Mouse (Mus musculus) liver, embryonic 12.5 days (tissue): ENCODE results near the gene Arhgap29. TPM values are rescaled to one million over a fixed set of nuclear protein-coding genes. Genes with fewer than 3 reads are reported as not detected.

ENCODE experiments used
- ATAC-seq: fragments of 200-750 bp; cut with Nextera tagmentation; 2 replicates; pipeline ENCODE4 v1.8.0; 2017; ENCODE audit warnings: moderate number of reproducible peaks, mild to moderate bottlenecking, moderate library complexity
- H3K27ac ChIP-seq: fragments of 300-500 bp; sonication (generic); 2 replicates; pipeline ENCODE4 v1.5.1; 2016; ENCODE audit warnings: mild to moderate bottlenecking
- H3K27me3 ChIP-seq: fragments of 300-500 bp; sonication (generic); replicated peaks from 2 replicates; pipeline ENCODE4 v1.6.1; 2016; ENCODE audit warnings: mild to moderate bottlenecking, moderate library complexity
- H3K36me3 ChIP-seq: fragments of 300-500 bp; sonication (generic); 2 replicates; pipeline ENCODE4 v1.6.1; 2016; ENCODE audit warnings: mild to moderate bottlenecking, moderate library complexity
- H3K4me1 ChIP-seq: fragments of 300-500 bp; sonication (generic); 2 replicates; pipeline ENCODE4 v1.6.1; 2016
- H3K4me2 ChIP-seq: fragments of 300-500 bp; sonication (generic); 2 replicates; pipeline ENCODE4 v1.6.1; 2016; ENCODE audit warnings: mild to moderate bottlenecking, moderate library complexity
- H3K4me3 ChIP-seq: fragments of 300-500 bp; sonication (generic); 2 replicates; pipeline ENCODE4 v1.5.1; 2016; ENCODE audit warnings: mild to moderate bottlenecking, moderate library complexity
- H3K9ac ChIP-seq: fragments of 300-500 bp; sonication (generic); 2 replicates; pipeline ENCODE4 v1.6.1; 2016; ENCODE audit warnings: mild to moderate bottlenecking, moderate library complexity
- H3K9me3 ChIP-seq: fragments of 300-500 bp; sonication (generic); replicated peaks from 2 replicates; pipeline ENCODE4 v1.6.1; 2016; ENCODE audit warnings: mild to moderate bottlenecking, moderate library complexity
- WGBS: fragments of 180-500 bp; shearing (Covaris S2); methylation state at CpG from one replicate; pipeline ENCODE4 v1.1.7; 2016; ENCODE audit not compliant: insufficient replicate concordance; 5-methylcytosine and 5-hydroxymethylcytosine counted together
- polyA plus RNA-seq: library from polyadenylated mRNA; unstranded; fragments of >200 nt; fragmentation: Nextera tagmentation; extraction: Ambion mirVana; gene quantifications from 2 replicates; pipeline ENCODE4 v1.2.1, GENCODE M21; 2016

The Arhgap29 gene
- polyA plus RNA-seq, 1 experiment from 2014 or later, result 11.2 TPM

GRCm38 (mm10) chr3:121969451-121969850 is 17.1 kb downstream of the Arhgap29 start:
- Histone ChIP-seq H3K9me3 (no peaks in the 10 kb centered on the region), H3K4me2 (peak overlapping the region; percentile 88), H3K4me3 (peak overlapping the region; percentile 73; the same call in 1 of the 2 replicates), H3K27me3 (no peaks in the 10 kb centered on the region), H3K9ac (no peak overlapping the region), H3K4me1 (peaks cover 29% of the 10 kb centered on the region), H3K36me3 (no peaks in the 10 kb centered on the region), H3K27ac (no peak overlapping the region)
- no peak for ATAC-seq
- 39% methylated on average over 1 of the region's 1 CpGs for WGBS

GRCm38 (mm10) chr3:121973761-121974160 is 21.4 kb downstream of the Arhgap29 start:
- Histone ChIP-seq H3K27me3 (no peaks in the 10 kb centered on the region), H3K27ac (no peak overlapping the region), H3K4me3 (no peak overlapping the region), H3K4me2 (no peak overlapping the region), H3K36me3 (no peaks in the 10 kb centered on the region), H3K4me1 (peaks cover 16% of the 10 kb centered on the region), H3K9ac (no peak overlapping the region), H3K9me3 (no peaks in the 10 kb centered on the region)
- ATAC-seq, result no peak
- WGBS, result 59% methylated on average over 5 of the region's 5 CpGs

- 75% methylated on average over 3 of the region's 3 CpGs for WGBS
- H3K27me3 ChIP-seq, result no peaks in the 10 kb centered on the region
- no peak overlapping the region for H3K4me3 ChIP-seq
- peaks cover 11% of the 10 kb centered on the region for H3K4me1 ChIP-seq
- no peak for ATAC-seq
- H3K27ac ChIP-seq, result no peak overlapping the region
- H3K36me3 ChIP-seq, result no peaks in the 10 kb centered on the region
- H3K4me2 ChIP-seq, result no peak overlapping the region
- H3K9ac ChIP-seq, result no peak overlapping the region
- H3K9me3 ChIP-seq, result no peaks in the 10 kb centered on the region
Measured at GRCm38 (mm10) chr3:121975381-121975780, 23.0 kb downstream of the Arhgap29 start.

- no peak overlapping the region for H3K4me2 ChIP-seq
- H3K9ac ChIP-seq, result no peak overlapping the region
- 67% methylated on average over 4 of the region's 4 CpGs for WGBS
- peaks cover 7% of the 10 kb centered on the region for H3K4me1 ChIP-seq
- no peaks in the 10 kb centered on the region for H3K9me3 ChIP-seq
- H3K27ac ChIP-seq, result no peak overlapping the region
- H3K27me3 ChIP-seq, result no peaks in the 10 kb centered on the region
- H3K36me3 ChIP-seq, result peaks cover 4% of the 10 kb centered on the region; the same call in 1 of the 2 replicates
- no peak overlapping the region for H3K4me3 ChIP-seq
- ATAC-seq, result no peak
Measured at GRCm38 (mm10) chr3:121981306-121981705, 29.0 kb downstream of the Arhgap29 start.

- H3K9ac ChIP-seq, result no peak overlapping the region
- no peaks in the 10 kb centered on the region for H3K9me3 ChIP-seq
- H3K4me1 ChIP-seq, result peaks cover 7% of the 10 kb centered on the region
- H3K36me3 ChIP-seq, result peaks cover 4% of the 10 kb centered on the region; the same call in 1 of the 2 replicates
- no peak overlapping the region for H3K4me2 ChIP-seq
- no peaks in the 10 kb centered on the region for H3K27me3 ChIP-seq
- 33% methylated on average over 4 of the region's 4 CpGs for WGBS
- H3K4me3 ChIP-seq, result no peak overlapping the region
- no peak overlapping the region for H3K27ac ChIP-seq
- ATAC-seq, result no peak
Measured at GRCm38 (mm10) chr3:121982450-121982849, 30.1 kb downstream of the Arhgap29 start.

- no peaks in the 10 kb centered on the region for H3K27me3 ChIP-seq
- H3K27ac ChIP-seq, result no peak overlapping the region
- H3K36me3 ChIP-seq, result peaks cover 22% of the 10 kb centered on the region
- no peak overlapping the region for H3K4me2 ChIP-seq
- no peaks in the 10 kb centered on the region for H3K9me3 ChIP-seq
- ATAC-seq, result no peak
- no peak overlapping the region for H3K4me3 ChIP-seq
- H3K9ac ChIP-seq, result no peak overlapping the region
- 82% methylated on average over 4 of the region's 4 CpGs for WGBS
- no peaks in the 10 kb centered on the region for H3K4me1 ChIP-seq
Measured at GRCm38 (mm10) chr3:121995125-121995524, 42.8 kb downstream of the Arhgap29 start.

GRCm38 (mm10) chr3:121999934-122000333 is 47.6 kb downstream of the Arhgap29 start:
- H3K36me3 ChIP-seq, result peaks cover 8% of the 10 kb centered on the region
- no peak overlapping the region for H3K27ac ChIP-seq
- no peak overlapping the region for H3K4me2 ChIP-seq
- H3K4me1 ChIP-seq, result no peaks in the 10 kb centered on the region
- H3K9ac ChIP-seq, result no peak overlapping the region
- H3K27me3 ChIP-seq, result no peaks in the 10 kb centered on the region
- no peak for ATAC-seq
- no peaks in the 10 kb centered on the region for H3K9me3 ChIP-seq
- no peak overlapping the region for H3K4me3 ChIP-seq
- 89% methylated on average over 2 of the region's 2 CpGs for WGBS

- 70% methylated on average over 6 of the region's 6 CpGs for WGBS
- no peak for ATAC-seq
Measured at GRCm38 (mm10) chr3:122001568-122001967, 49.2 kb downstream of the Arhgap29 start.

GRCm38 (mm10) chr3:122009818-122010217 is 57.5 kb downstream of the Arhgap29 start:
- H3K4me1 ChIP-seq, result no peaks in the 10 kb centered on the region
- H3K36me3 ChIP-seq, result peaks cover 42% of the 10 kb centered on the region
- H3K4me2 ChIP-seq, result no peak overlapping the region
- no peaks in the 10 kb centered on the region for H3K9me3 ChIP-seq
- H3K9ac ChIP-seq, result no peak overlapping the region
- no peak for ATAC-seq
- H3K27me3 ChIP-seq, result no peaks in the 10 kb centered on the region
- 78% methylated on average over 5 of the region's 5 CpGs for WGBS
- H3K27ac ChIP-seq, result no peak overlapping the region
- no peak overlapping the region for H3K4me3 ChIP-seq

More at GRCm38 (mm10) chr3:122001568-122001967, 49.2 kb downstream of the Arhgap29 start:
- Histone ChIP-seq H3K4me2 (no peak overlapping the region), H3K4me1 (no peaks in the 10 kb centered on the region), H3K9ac (no peak overlapping the region), H3K27ac (no peak overlapping the region), H3K9me3 (no peaks in the 10 kb centered on the region), H3K36me3 (peaks cover 8% of the 10 kb centered on the region), H3K4me3 (no peak overlapping the region), H3K27me3 (no peaks in the 10 kb centered on the region)

GRCm38 (mm10) chr3:122010292-122010691 is 58.0 kb downstream of the Arhgap29 start:
- Histone ChIP-seq H3K9ac (no peak overlapping the region), H3K4me1 (no peaks in the 10 kb centered on the region), H3K9me3 (no peaks in the 10 kb centered on the region), H3K27me3 (no peaks in the 10 kb centered on the region), H3K4me2 (no peak overlapping the region), H3K27ac (no peak overlapping the region), H3K4me3 (no peak overlapping the region), H3K36me3 (peaks cover 45% of the 10 kb centered on the region)
- WGBS, result 81% methylated on average over 5 of the region's 5 CpGs
- no peak for ATAC-seq

- no peak for ATAC-seq
- no peak overlapping the region for H3K4me3 ChIP-seq
- no peak overlapping the region for H3K27ac ChIP-seq
- no peaks in the 10 kb centered on the region for H3K9me3 ChIP-seq
- WGBS, result 39% methylated on average over 1 of the region's 1 CpGs
- H3K36me3 ChIP-seq, result peaks cover 45% of the 10 kb centered on the region
- no peaks in the 10 kb centered on the region for H3K27me3 ChIP-seq
- H3K4me2 ChIP-seq, result no peak overlapping the region
- H3K9ac ChIP-seq, result no peak overlapping the region
- H3K4me1 ChIP-seq, result no peaks in the 10 kb centered on the region
Measured at GRCm38 (mm10) chr3:122012464-122012863, 60.1 kb downstream of the Arhgap29 start.

- Histone ChIP-seq H3K9me3 (no peaks in the 10 kb centered on the region), H3K27ac (no peak overlapping the region), H3K4me2 (no peak overlapping the region), H3K27me3 (no peaks in the 10 kb centered on the region), H3K36me3 (peaks cover 15% of the 10 kb centered on the region), H3K4me3 (no peak overlapping the region), H3K4me1 (no peaks in the 10 kb centered on the region), H3K9ac (no peak overlapping the region)
- WGBS, result 80% methylated on average over 7 of the region's 7 CpGs
- ATAC-seq, result no peak
Measured at GRCm38 (mm10) chr3:122018421-122018820, 66.1 kb downstream of the Arhgap29 start.

GRCm38 (mm10) chr3:122019159-122019558 is 66.8 kb downstream of the Arhgap29 start:
- 76% methylated on average over 5 of the region's 5 CpGs for WGBS
- no peak overlapping the region for H3K4me2 ChIP-seq
- no peaks in the 10 kb centered on the region for H3K4me1 ChIP-seq
- H3K4me3 ChIP-seq, result no peak overlapping the region
- H3K9ac ChIP-seq, result no peak overlapping the region
- H3K27ac ChIP-seq, result no peak overlapping the region
- H3K27me3 ChIP-seq, result no peaks in the 10 kb centered on the region
- H3K9me3 ChIP-seq, result no peaks in the 10 kb centered on the region
- ATAC-seq, result no peak
- peaks cover 10% of the 10 kb centered on the region; the same call in 1 of the 2 replicates for H3K36me3 ChIP-seq
